Mouse (Mus musculus) heart, embryonic 15.5 days (tissue): ENCODE results near the gene Stox2. TPM values are rescaled to one million over a fixed set of nuclear protein-coding genes. Genes with fewer than 3 reads are reported as not detected.
"Not testable (repeated sequence)": the region's sequence is repeated elsewhere in the genome, so short reads cannot be mapped to it uniquely, and the experiment has no call there.

ENCODE experiments used
- ATAC-seq: fragments of 200-750 bp; cut with Nextera tagmentation; replicated peaks from 2 replicates; pipeline ENCODE4 v1.8.0; 2017; ENCODE audit warnings: low read depth, moderate TSS enrichment; ENCODE audit not compliant: insufficient number of reproducible peaks, insufficient read depth, low FRiP score
- H3K27ac ChIP-seq: fragments of 300-500 bp; sonication (generic); 2 replicates; pipeline ENCODE4 v1.5.1; 2015; ENCODE audit warnings: mild to moderate bottlenecking, inconsistent platforms
- H3K27me3 ChIP-seq: fragments of 300-500 bp; sonication (generic); 2 replicates; pipeline ENCODE4 v1.6.1; 2015; ENCODE audit warnings: inconsistent platforms
- H3K36me3 ChIP-seq: fragments of 300-500 bp; sonication (generic); 2 replicates; pipeline ENCODE4 v1.6.1; 2015; ENCODE audit warnings: mild to moderate bottlenecking, inconsistent platforms
- H3K4me1 ChIP-seq: fragments of 300-500 bp; sonication (generic); replicated peaks from 2 replicates; pipeline ENCODE4 v1.6.1; 2015; ENCODE audit warnings: inconsistent platforms
- H3K4me2 ChIP-seq: fragments of 300-500 bp; sonication (generic); 2 replicates; pipeline ENCODE4 v1.6.1; 2015; ENCODE audit warnings: inconsistent platforms, mild to moderate bottlenecking, moderate library complexity
- H3K4me3 ChIP-seq: fragments of 300-500 bp; sonication (generic); 2 replicates; pipeline ENCODE4 v1.5.1; 2015; ENCODE audit warnings: mild to moderate bottlenecking, inconsistent platforms
- H3K9ac ChIP-seq: fragments of 300-500 bp; sonication (generic); 2 replicates; pipeline ENCODE4 v1.6.1; 2015; ENCODE audit warnings: mild to moderate bottlenecking, inconsistent platforms
- H3K9me3 ChIP-seq: fragments of 300-500 bp; sonication (generic); replicated peaks from 2 replicates; pipeline ENCODE4 v1.6.1; 2016; ENCODE audit warnings: inconsistent platforms
- WGBS: fragments of 180-500 bp; shearing (Covaris S2); methylation state at CpG from one replicate; pipeline ENCODE4 v1.1.7; 2015; ENCODE audit warnings: mixed read lengths; 5-methylcytosine and 5-hydroxymethylcytosine counted together
- polyA plus RNA-seq: library from polyadenylated mRNA; unstranded; fragments of >200 nt; fragmentation: Nextera tagmentation; extraction: Ambion mirVana; gene quantifications from 2 replicates; pipeline ENCODE4 v1.2.1, GENCODE M21; 2015

The Stox2 gene
- polyA plus RNA-seq = 8.7 and 9.4 TPM in 2 replicates

DNA sequence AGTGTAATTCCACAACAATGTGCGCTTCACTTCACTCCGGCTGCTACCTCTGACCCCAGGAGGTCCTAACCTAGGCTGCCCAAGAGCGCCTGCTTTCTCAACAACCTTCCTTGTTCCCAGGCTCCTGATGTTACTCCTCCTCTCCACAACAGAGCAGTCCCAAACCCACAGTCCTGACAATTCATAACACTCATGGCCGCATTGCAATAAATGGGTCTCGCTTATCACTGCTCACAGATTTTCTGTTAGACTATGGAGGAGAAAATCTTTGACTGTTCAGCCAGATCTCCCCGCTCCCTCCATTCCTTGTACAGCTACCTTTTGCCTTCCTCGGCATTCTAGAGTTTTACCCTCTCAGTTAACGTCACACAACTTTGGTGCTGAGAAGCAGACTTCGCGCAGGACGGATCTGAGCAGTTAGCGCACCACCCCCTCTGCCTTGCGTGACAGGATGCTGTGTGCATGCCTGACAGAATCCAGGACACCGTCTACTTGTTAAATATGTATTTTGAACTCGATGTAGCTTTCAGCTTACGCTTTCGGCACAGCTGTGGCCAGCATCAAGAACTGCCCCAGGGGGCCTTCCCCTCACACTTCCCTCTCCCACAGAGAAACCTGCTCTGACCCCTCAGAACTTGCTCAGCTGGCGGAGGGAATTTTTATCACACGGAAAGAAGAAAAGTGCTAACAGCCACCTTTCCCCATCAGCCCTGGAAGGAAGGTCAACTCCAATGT, at the start of gene Stox2:
Gene Stox2 (minus strand): TSS at position 51 of the 735 bp plus-strand sequence.
- H3K9ac ChIP-seq = no peak within 1 kb of the TSS
- WGBS = 73% methylated on average over 19 of the region's 19 CpGs
- H3K4me3 ChIP-seq = no peak within 1 kb of the TSS
- no peak for ATAC-seq
- H3K27me3 ChIP-seq = no peaks in the 10 kb centered on the region
- H3K27ac ChIP-seq = no peak within 1 kb of the TSS
- no peaks in the 10 kb centered on the region for H3K9me3 ChIP-seq
- no peaks in the 10 kb centered on the region for H3K4me1 ChIP-seq
- H3K4me2 ChIP-seq = no peak within 1 kb of the TSS
- H3K36me3 ChIP-seq = no peaks in the 10 kb centered on the region

DNA sequence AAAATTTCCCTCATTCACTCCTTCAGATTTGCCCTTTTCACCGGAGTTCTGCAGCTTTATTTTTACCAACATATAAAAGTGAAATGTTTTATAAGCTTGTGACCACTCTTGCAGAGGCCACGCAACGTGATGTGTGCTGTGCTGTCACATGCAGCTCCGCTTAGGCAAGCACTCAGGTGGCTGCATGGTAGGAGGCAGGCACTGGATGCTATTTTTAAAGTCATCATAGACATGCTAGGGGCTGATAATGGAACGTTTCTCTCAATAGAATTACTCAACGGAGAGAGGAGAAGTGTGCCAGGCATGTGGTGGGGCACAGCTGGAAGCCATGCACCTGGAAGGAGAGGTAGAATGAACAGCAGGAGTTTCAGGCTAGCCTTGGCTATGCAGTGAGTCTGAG, 49.3 kb upstream of the Stox2 start:
- Histone ChIP-seq H3K9me3 (no peaks in the 10 kb centered on the region), H3K36me3 (peaks cover 64% of the 10 kb centered on the region), H3K4me1 (no peaks in the 10 kb centered on the region; the same call in 1 of the 2 replicates), H3K27ac (no peak overlapping the region), H3K4me3 (no peak overlapping the region), H3K9ac (no peak overlapping the region), H3K27me3 (no peaks in the 10 kb centered on the region), H3K4me2 (no peak overlapping the region)
- ATAC-seq = peak; percentile 58; the same call in 1 of the 2 replicates
- 57% methylated on average over 6 of the region's 6 CpGs for WGBS

DNA sequence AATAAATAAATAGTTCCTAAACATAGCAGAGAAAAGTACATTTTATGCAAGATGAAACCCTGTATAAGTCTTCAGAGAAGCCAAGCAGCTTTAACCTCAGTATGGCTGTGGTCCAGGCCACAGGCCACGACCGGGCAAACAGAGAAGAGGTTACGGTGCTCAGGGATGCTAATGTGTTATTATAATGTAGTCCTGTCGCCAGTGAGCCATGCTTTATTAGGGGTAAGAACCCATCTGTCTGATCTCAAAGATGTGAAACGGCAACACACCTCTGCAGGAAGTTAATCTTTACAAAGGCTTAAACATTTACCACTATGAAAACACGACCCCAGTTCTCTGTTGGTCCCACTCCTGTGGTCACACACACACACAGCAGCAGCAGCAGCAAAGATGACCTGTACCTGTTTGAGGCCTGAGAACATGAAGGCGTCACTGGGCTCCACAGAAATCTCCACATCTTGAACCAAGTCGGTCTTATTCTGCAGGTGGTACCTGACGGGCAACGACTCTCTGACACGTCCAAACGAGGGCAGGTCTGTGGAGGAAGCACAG, 48.5 kb upstream of the Stox2 start:
- H3K9ac ChIP-seq = no peak overlapping the region
- no peaks in the 10 kb centered on the region for H3K27me3 ChIP-seq
- ATAC-seq = no peak
- 84% methylated on average over 12 of the region's 12 CpGs for WGBS
- no peak overlapping the region for H3K27ac ChIP-seq
- no peak overlapping the region for H3K4me2 ChIP-seq
- no peaks in the 10 kb centered on the region for H3K9me3 ChIP-seq
- no peaks in the 10 kb centered on the region; the same call in 1 of the 2 replicates for H3K4me1 ChIP-seq
- peaks cover 64% of the 10 kb centered on the region for H3K36me3 ChIP-seq
- H3K4me3 ChIP-seq = no peak overlapping the region

DNA sequence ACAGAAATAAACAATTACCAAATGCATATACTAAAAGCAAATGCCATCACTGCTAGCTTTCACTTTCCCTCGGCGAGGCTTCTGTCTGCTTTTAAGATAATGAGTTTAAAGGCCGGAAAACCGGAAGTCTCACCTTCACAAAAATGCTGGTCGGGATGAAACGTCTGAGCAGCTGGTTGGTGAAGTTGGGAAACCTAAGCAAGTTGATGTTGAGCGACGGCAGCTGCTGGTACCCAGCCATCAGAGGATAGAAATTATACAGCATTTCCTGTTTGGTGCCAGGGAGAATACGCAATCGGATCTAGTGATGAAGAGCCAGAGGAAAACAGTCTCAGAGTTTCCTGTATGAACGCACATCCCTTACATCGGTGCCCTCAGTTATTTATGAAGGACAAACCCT, 46.9 kb upstream of the Stox2 start:
- Histone ChIP-seq H3K27me3 (no peaks in the 10 kb centered on the region), H3K9ac (no peak overlapping the region), H3K4me3 (no peak overlapping the region), H3K4me1 (no peaks in the 10 kb centered on the region; the same call in 1 of the 2 replicates), H3K9me3 (no peaks in the 10 kb centered on the region), H3K27ac (no peak overlapping the region), H3K4me2 (no peak overlapping the region), H3K36me3 (peaks cover 61% of the 10 kb centered on the region)
- WGBS = 88% methylated on average over 12 of the region's 12 CpGs
- no peak for ATAC-seq

DNA sequence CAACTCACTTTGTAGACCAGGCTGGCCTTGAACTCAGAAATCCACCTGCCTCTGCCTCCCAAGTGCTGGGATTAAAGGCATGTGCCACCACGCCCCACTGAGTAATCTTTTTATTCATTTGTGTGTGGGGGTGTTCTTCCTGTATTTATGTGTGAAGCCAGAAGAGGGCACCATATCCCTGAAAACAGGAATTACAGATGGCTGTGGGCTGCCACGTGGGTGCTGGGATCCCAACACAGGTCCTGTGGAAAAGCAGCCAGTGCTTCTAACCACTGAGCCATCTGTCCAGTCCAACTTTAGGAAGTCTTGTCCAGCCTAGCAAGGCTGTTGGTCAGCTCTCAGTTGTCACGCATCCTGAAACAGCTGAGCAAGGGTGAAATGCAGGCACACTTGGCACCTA, 41.1 kb upstream of the Stox2 start:
- Histone ChIP-seq H3K36me3 (peaks cover 24% of the 10 kb centered on the region), H3K4me1 (no peaks in the 10 kb centered on the region), H3K4me2 (no peak overlapping the region), H3K9me3 (no peaks in the 10 kb centered on the region), H3K4me3 (no peak overlapping the region), H3K27ac (no peak overlapping the region), H3K9ac (no peak overlapping the region), H3K27me3 (no peaks in the 10 kb centered on the region)
- WGBS = 91% methylated on average over 3 of the region's 3 CpGs
- no peak for ATAC-seq

DNA sequence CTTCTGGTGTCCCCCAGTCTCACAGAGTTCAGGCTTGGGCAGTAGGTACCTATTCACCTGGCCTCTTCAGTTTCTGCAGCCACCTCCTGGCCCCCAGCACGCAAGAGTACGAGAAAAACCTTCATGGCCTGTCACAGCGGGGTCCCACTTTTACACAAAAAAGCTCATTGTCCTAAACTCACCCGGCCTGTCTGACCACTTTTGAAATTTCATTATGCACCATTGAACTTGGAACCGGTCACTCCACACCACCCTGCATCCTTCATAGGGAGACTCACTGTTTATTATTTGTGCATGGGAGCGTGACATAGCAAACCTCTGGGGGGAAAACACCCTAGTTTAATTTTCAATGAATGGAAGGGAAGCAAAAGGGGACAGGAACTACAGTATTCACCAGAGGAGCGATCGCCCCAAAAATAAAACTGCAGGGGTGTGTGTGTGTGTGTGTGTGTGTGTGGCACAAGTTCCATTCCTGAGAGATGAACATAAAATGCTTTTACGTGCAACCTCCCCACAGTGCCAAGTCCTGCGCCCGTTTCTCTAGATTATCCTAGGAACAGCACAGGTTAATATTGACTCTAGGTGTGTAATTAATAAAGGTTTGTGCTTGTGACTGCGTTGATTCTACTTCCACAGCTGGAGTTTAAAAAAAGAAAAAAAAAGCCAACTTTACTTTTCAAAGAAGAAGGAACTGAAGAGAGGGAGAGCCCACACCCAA, 36.4 kb upstream of the Stox2 start:
- H3K9ac ChIP-seq = no peak overlapping the region
- H3K4me1 ChIP-seq = no peaks in the 10 kb centered on the region
- ATAC-seq = no peak
- no peaks in the 10 kb centered on the region for H3K27me3 ChIP-seq
- no peaks in the 10 kb centered on the region for H3K9me3 ChIP-seq
- no peak overlapping the region for H3K4me3 ChIP-seq
- no peak overlapping the region for H3K27ac ChIP-seq
- 80% methylated on average over 12 of the region's 12 CpGs for WGBS
- H3K36me3 ChIP-seq = peaks cover 5% of the 10 kb centered on the region
- H3K4me2 ChIP-seq = no peak overlapping the region

DNA sequence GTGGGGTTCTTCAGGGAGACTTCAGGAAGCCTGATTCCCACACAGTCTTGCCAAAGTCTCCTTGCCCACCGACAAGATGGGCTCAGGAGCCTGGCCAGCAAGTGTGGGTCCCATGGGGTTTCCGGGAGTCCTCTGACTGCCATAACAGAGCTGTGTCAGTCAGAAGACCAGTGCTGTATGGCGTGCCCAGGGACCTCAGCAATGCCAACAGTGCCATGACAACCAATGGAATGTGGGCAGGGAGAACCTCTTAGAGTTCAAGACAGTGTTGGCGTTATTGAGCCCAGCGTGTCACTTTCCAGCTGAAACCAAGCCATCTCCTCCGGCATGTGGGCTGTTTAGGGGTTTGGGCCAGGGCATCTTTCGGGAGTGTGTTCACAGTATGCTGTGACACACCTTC, 33.9 kb upstream of the Stox2 start:
- ATAC-seq = no peak
- H3K27ac ChIP-seq = no peak overlapping the region
- WGBS = 89% methylated on average over 7 of the region's 7 CpGs
- H3K9me3 ChIP-seq = no peaks in the 10 kb centered on the region
- no peaks in the 10 kb centered on the region for H3K36me3 ChIP-seq
- no peak overlapping the region for H3K4me2 ChIP-seq
- no peak overlapping the region for H3K9ac ChIP-seq
- H3K27me3 ChIP-seq = no peaks in the 10 kb centered on the region
- no peaks in the 10 kb centered on the region for H3K4me1 ChIP-seq
- no peak overlapping the region for H3K4me3 ChIP-seq

DNA sequence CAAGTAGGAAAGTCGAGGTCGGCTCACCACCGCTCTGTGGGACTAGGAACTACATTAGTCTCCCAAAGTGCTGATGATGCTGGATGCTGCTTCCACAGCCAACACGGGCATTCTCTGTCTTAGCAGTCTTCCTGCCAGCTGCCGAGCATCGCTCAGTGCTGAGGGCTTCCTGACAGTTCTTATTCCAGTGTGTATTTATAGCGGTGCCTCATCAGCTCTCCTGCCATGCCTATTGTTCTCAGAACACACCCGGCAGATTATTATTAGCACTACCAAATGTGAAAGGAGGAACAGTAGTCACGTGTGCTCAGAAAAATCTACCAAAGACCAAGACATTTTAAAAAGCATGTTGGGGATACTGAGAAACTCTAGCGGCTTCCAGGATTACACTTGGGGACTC, 15.5 kb upstream of the Stox2 start:
- Histone ChIP-seq H3K4me1 (peaks cover 10% of the 10 kb centered on the region), H3K27me3 (no peaks in the 10 kb centered on the region), H3K27ac (peak overlapping the region; percentile 57), H3K4me3 (no peak overlapping the region), H3K9ac (no peak overlapping the region), H3K36me3 (no peaks in the 10 kb centered on the region), H3K4me2 (0 out of 2 replicates have a peak overlapping the region, but pooled peaks have one; percentile 10), H3K9me3 (no peaks in the 10 kb centered on the region)
- WGBS = 42% methylated on average over 10 of the region's 10 CpGs
- 0 out of 2 replicates have a peak, but pooled peaks have one; percentile 76 for ATAC-seq

DNA sequence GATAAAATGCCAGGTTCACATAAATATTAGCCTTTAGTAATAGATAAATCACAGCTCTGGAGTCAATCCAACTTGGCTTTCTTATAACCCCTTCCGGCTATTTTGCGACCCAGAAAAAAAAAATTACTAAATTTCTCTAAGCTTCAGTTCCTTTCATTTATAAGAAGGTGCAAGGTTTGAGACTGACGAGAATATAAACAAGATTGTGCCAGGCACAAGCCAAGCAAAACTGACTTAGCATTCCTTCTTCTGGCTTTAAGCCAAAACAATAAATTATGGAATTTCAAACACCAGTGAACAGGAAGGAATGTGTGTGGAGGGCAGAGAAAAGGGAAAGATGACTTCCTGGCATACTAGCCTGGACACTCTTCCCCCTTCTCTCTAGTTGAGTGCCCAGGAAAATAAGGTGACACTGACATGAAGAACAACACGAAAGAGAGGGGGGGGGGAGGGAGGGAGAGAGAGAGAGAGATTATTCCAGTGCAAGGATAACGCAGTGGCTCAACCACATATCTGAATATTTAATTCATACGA, 13.1 kb upstream of the Stox2 start:
- Histone ChIP-seq H3K4me2 (no peak overlapping the region), H3K36me3 (no peaks in the 10 kb centered on the region), H3K4me1 (peaks cover 10% of the 10 kb centered on the region), H3K4me3 (no peak overlapping the region), H3K27ac (no peak overlapping the region), H3K27me3 (no peaks in the 10 kb centered on the region), H3K9me3 (no peaks in the 10 kb centered on the region), H3K9ac (no peak overlapping the region)
- no peak for ATAC-seq
- WGBS = 63% methylated on average over 6 of the region's 6 CpGs

DNA sequence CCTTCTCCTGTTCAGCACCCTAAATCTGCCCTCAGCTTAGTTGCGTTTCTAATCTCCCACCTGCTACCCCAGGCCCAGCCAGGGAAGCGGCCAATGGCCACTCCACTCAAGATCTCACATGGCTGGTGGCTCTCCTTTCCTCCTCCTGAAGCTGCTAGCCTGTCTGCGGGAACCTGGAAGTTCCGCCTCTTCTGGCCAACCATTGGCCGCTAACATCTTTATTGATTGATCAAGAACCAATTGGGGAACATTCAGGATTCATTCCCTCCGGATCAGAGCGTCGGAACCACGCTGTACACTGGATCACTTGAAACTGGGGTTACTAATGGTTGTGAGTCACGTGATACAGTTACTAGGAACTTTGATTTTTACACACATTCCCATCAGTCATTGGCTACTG, 12.4 kb upstream of the Stox2 start:
- peaks cover 10% of the 10 kb centered on the region for H3K4me1 ChIP-seq
- H3K27me3 ChIP-seq = no peaks in the 10 kb centered on the region
- no peak for ATAC-seq
- H3K9me3 ChIP-seq = no peaks in the 10 kb centered on the region
- H3K9ac ChIP-seq = no peak overlapping the region
- H3K4me2 ChIP-seq = no peak overlapping the region
- H3K27ac ChIP-seq = no peak overlapping the region
- no peak overlapping the region for H3K4me3 ChIP-seq
- 89% methylated on average over 10 of the region's 10 CpGs for WGBS
- no peaks in the 10 kb centered on the region for H3K36me3 ChIP-seq

DNA sequence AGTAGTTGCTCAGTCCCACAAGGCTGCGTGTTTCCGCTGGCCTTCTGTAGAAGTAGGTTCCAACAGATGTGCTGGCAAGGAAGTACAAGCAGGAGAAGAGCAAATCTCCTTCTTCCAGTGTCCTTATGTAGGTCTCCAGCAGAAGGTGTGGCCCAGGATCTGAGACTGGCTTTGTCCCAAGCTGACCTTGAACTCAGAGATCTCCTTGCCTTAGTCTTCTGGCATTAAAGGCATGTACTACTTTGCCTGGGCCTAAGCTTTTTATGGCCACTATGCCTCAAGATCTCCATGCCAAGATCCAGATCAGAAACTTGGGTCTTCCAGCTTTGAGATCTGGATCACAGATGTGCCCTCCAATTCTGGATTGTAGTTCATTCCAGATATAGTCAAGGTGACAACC, 3.0 kb upstream of the Stox2 start:
- H3K36me3 ChIP-seq, H3K4me3 ChIP-seq, ATAC-seq, H3K9ac ChIP-seq, H3K4me2 ChIP-seq, H3K27ac ChIP-seq, H3K27me3 ChIP-seq, H3K9me3 ChIP-seq, H3K4me1 ChIP-seq: not testable (repeated sequence)
- 94% methylated on average over 2 of the region's 2 CpGs for WGBS
